In the genomic region with DNA sequence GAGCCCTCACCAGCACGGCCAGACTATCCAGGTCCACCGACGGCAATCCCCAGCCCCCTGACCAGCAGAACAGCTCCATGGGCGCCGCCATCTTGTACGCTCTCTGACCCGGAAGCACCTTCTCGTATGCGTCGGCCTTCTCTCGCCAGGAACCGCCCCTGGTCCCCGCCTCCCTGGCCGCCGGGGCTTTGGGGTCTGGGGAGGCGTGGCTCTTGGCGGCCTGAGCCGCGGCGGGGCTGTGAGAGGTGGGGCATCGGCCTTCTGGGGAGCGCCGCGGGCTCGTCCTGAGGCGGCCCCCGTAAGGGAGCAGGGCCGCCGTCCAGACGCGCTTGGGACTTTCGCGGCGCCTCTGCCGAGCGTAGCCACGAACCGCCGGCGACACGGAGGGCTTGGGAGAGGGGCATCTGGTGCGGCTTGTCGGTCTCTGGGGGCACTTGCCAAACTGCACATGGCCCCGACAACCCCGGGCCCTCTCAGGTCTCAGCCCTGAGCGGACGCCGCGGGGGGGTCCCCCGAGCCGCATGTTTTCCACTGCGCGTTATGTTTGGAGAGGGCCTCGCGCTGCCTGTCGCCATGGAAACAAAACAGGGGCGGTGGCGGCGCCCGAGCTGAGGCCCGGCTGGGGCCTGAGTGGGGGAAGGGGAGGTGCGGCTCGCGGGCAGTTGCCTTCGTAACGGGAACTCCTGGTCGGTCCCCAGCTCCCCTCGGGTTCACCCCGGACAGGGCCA, we compare ENCODE assay signal across 8 mouse cellular contexts. TPM values are rescaled to one million over a fixed set of nuclear protein-coding genes. Genes with fewer than 3 reads are reported as not detected.
DNase-seq lines count a peak whose midpoint lies in the region; ATAC-seq and TF ChIP-seq lines count a peak whose summit lies in the region.

No protein-coding gene starts in this region.

- H3K4me3 ChIP-seq in E14TG2a.4 (replicated peaks; ENCODE audit: low read length), result peak overlapping the region; percentile 95
- H3K4me3 ChIP-seq in forebrain, embryonic 11.5 days (ENCODE audit: low read depth, low read length), result peak overlapping the region; percentile 81
- peak overlapping the region; percentile 94 for H3K4me3 ChIP-seq in heart, embryonic 16.5 days (ENCODE audit: low read length)
- H3K4me3 ChIP-seq in liver, embryonic 15.5 days (replicated peaks), result peak overlapping the region; percentile 88
- peak overlapping the region; percentile 73 for H3K4me3 ChIP-seq in neural tube, embryonic 11.5 days (ENCODE audit: low read depth, low read length)
- peak overlapping the region; percentile 77 for H3K4me3 ChIP-seq in stomach, embryonic 16.5 days (replicated peaks; ENCODE audit: low read length)

- peaks cover 50% of the 10 kb centered on the region for H3K36me3 ChIP-seq in E14TG2a.4 (ENCODE audit: insufficient read depth, low read length)
- no peaks in the 10 kb centered on the region; the same call in 1 of the 2 replicates for H3K36me3 ChIP-seq in forebrain, embryonic 11.5 days (ENCODE audit: control insufficient read depth, insufficient read depth, low read length)
- peaks cover 10% of the 10 kb centered on the region for H3K36me3 ChIP-seq in heart, embryonic 16.5 days (ENCODE audit: control insufficient read depth, insufficient read depth)
- peaks cover 23% of the 10 kb centered on the region for H3K36me3 ChIP-seq in liver, embryonic 15.5 days (replicated peaks)
- peaks cover 3% of the 10 kb centered on the region for H3K36me3 ChIP-seq in neural tube, embryonic 11.5 days (ENCODE audit: control insufficient read depth, insufficient read depth, low read length)
- H3K36me3 ChIP-seq in stomach, embryonic 16.5 days (ENCODE audit: control insufficient read depth, insufficient read depth, low read length), result no peaks in the 10 kb centered on the region; the same call in 1 of the 2 replicates

- no peaks in the 10 kb centered on the region for H3K9me3 ChIP-seq in E14TG2a.4 (ENCODE audit: low read length)
- H3K9me3 ChIP-seq in forebrain, embryonic 11.5 days (ENCODE audit: control insufficient read depth, low read length), result no peaks in the 10 kb centered on the region
- no peaks in the 10 kb centered on the region for H3K9me3 ChIP-seq in heart, embryonic 16.5 days (replicated peaks; ENCODE audit: control insufficient read depth, low read length)
- no peaks in the 10 kb centered on the region for H3K9me3 ChIP-seq in liver, embryonic 15.5 days (replicated peaks)
- H3K9me3 ChIP-seq in neural tube, embryonic 11.5 days (ENCODE audit: control insufficient read depth, low read length), result no peaks in the 10 kb centered on the region
- H3K9me3 ChIP-seq in stomach, embryonic 16.5 days (replicated peaks; ENCODE audit: control insufficient read depth, low read length), result no peaks in the 10 kb centered on the region

- TF ChIP-seq CTCF in E14TG2a.4 (conservative IDR thresholded peaks at IDR 0.05; ENCODE audit: low read length), result no peak

- peak; percentile 87 for DNase-seq in c-Kit-positive CD71-positive TER-119-negative erythroid progenitor cells, embryonic 14.5 days (ENCODE audit: low read depth)
- DNase-seq in forebrain, embryonic 11.5 days (ENCODE audit: low spot score), result peak; percentile 97
- peak; percentile 94 to 97 for DNase-seq in kidney, postnatal 36 days
- DNase-seq in neural tube, embryonic 11.5 days (ENCODE audit: low spot score), result peak; percentile 97

- H3K27ac ChIP-seq in forebrain, embryonic 11.5 days (ENCODE audit: low read depth, low read length), result peak overlapping the region; percentile 99
- peak overlapping the region; percentile 96 for H3K27ac ChIP-seq in heart, embryonic 16.5 days (ENCODE audit: low read length)
- peak overlapping the region; percentile 71 for H3K27ac ChIP-seq in liver, embryonic 15.5 days (replicated peaks)
- peak overlapping the region; percentile 90 for H3K27ac ChIP-seq in neural tube, embryonic 11.5 days (ENCODE audit: low read depth, low read length)
- peak overlapping the region; percentile 95 for H3K27ac ChIP-seq in stomach, embryonic 16.5 days (ENCODE audit: low read length)

- peak overlapping the region; percentile 80 for H3K9ac ChIP-seq in forebrain, embryonic 11.5 days (ENCODE audit: low read length)
- peak overlapping the region; percentile 87 for H3K9ac ChIP-seq in heart, embryonic 16.5 days (ENCODE audit: low read length)
- peak overlapping the region; percentile 73 for H3K9ac ChIP-seq in liver, embryonic 15.5 days
- H3K9ac ChIP-seq in neural tube, embryonic 11.5 days (ENCODE audit: low read length), result peak overlapping the region; percentile 66
- peak overlapping the region; percentile 85 for H3K9ac ChIP-seq in stomach, embryonic 16.5 days (ENCODE audit: low read length)

- ATAC-seq in forebrain, embryonic 11.5 days (replicated peaks; ENCODE audit: low FRiP score), result peak; percentile 87
- ATAC-seq in heart, embryonic 16.5 days (replicated peaks; ENCODE audit: extremely low read depth, insufficient read depth, low FRiP score), result peak; percentile 93
- ATAC-seq in liver, embryonic 15.5 days (ENCODE audit: insufficient read depth), result peak; percentile 87
- peak; percentile 88 for ATAC-seq in neural tube, embryonic 11.5 days (ENCODE audit: insufficient read depth, low FRiP score, low TSS enrichment)
- ATAC-seq in stomach, embryonic 16.5 days (ENCODE audit: insufficient read depth, low FRiP score), result peak; percentile 93

- peaks cover 6% of the 10 kb centered on the region; the same call in 1 of the 2 replicates for H3K27me3 ChIP-seq in E14TG2a.4 (ENCODE audit: insufficient read depth, low read length)
- no peaks in the 10 kb centered on the region for H3K27me3 ChIP-seq in forebrain, embryonic 11.5 days (ENCODE audit: control insufficient read depth, insufficient read depth, low read length)
- H3K27me3 ChIP-seq in heart, embryonic 16.5 days (ENCODE audit: control insufficient read depth, insufficient read depth, low read length), result no peaks in the 10 kb centered on the region
- H3K27me3 ChIP-seq in liver, embryonic 15.5 days, result peaks cover 26% of the 10 kb centered on the region
- H3K27me3 ChIP-seq in neural tube, embryonic 11.5 days (ENCODE audit: control insufficient read depth, insufficient read depth, low read length), result no peaks in the 10 kb centered on the region
- H3K27me3 ChIP-seq in stomach, embryonic 16.5 days (ENCODE audit: control insufficient read depth, insufficient read depth, low read length), result no peaks in the 10 kb centered on the region

- H3K4me1 ChIP-seq in E14TG2a.4 (replicated peaks; ENCODE audit: low read depth, low read length), result peaks cover 66% of the 10 kb centered on the region
- peaks cover 23% of the 10 kb centered on the region for H3K4me1 ChIP-seq in forebrain, embryonic 11.5 days (replicated peaks; ENCODE audit: control insufficient read depth, insufficient read depth, low read length)
- peaks cover 19% of the 10 kb centered on the region for H3K4me1 ChIP-seq in heart, embryonic 16.5 days (ENCODE audit: control insufficient read depth, insufficient read depth, low read length)
- H3K4me1 ChIP-seq in liver, embryonic 15.5 days (replicated peaks), result peaks cover 37% of the 10 kb centered on the region
- peaks cover 18% of the 10 kb centered on the region for H3K4me1 ChIP-seq in neural tube, embryonic 11.5 days (ENCODE audit: control insufficient read depth, insufficient read depth, low read length)
- peaks cover 19% of the 10 kb centered on the region for H3K4me1 ChIP-seq in stomach, embryonic 16.5 days (ENCODE audit: control insufficient read depth, insufficient read depth, low read length)

- H3K4me2 ChIP-seq in forebrain, embryonic 11.5 days (ENCODE audit: low read depth, low read length, severe bottlenecking), result peak overlapping the region; percentile 87
- H3K4me2 ChIP-seq in heart, embryonic 16.5 days (ENCODE audit: low read depth, low read length), result peak overlapping the region; percentile 90
- peak overlapping the region; percentile 98 for H3K4me2 ChIP-seq in liver, embryonic 15.5 days
- H3K4me2 ChIP-seq in neural tube, embryonic 11.5 days (ENCODE audit: low read depth), result peak overlapping the region; percentile 55
- H3K4me2 ChIP-seq in stomach, embryonic 16.5 days (ENCODE audit: low read depth, low read length), result peak overlapping the region; percentile 86

- WGBS in forebrain, embryonic 11.5 days, result under 1% methylated on average over 69 of the region's 69 CpGs
- under 1% methylated on average over 68 of the region's 69 CpGs for WGBS in heart, embryonic 16.5 days
- under 1% methylated on average over 69 of the region's 69 CpGs for WGBS in liver, embryonic 15.5 days (ENCODE audit: insufficient replicate concordance)
- WGBS in neural tube, embryonic 11.5 days, result under 1% methylated on average over 69 of the region's 69 CpGs
- under 1% methylated on average over 69 of the region's 69 CpGs for WGBS in stomach, embryonic 16.5 days

RNA-seq across cellular contexts. Expression of a gene that starts 1.0 kb away (rescaled TPM):
- polyA plus RNA-seq in forebrain, embryonic 11.5 days (2014; fragmentation: Nextera tagmentation; extraction: Ambion mirVana), result 63.3 and 69.9 TPM in 2 replicates
- polyA plus RNA-seq in heart, embryonic 16.5 days (2015; fragmentation: Nextera tagmentation; extraction: Ambion mirVana), result 24.0 TPM in 2 replicates
- polyA plus RNA-seq in liver, embryonic 15.5 days (2015; fragmentation: Nextera tagmentation; extraction: Ambion mirVana), result 1.5 and 2.1 TPM in 2 replicates
- polyA plus RNA-seq in neural tube, embryonic 11.5 days (2014; fragmentation: Nextera tagmentation; extraction: Ambion mirVana), result 26.3 and 26.6 TPM in 2 replicates
- polyA plus RNA-seq in stomach, embryonic 16.5 days (2015; fragmentation: Nextera tagmentation; extraction: Ambion mirVana), result 38.8 and 45.2 TPM in 2 replicates

RNA-seq across cellular contexts. Expression of a gene that starts 11.2 kb away (rescaled TPM):
- 32.4 and 37.7 TPM in 2 replicates for polyA plus RNA-seq in forebrain, embryonic 11.5 days (2014; fragmentation: Nextera tagmentation; extraction: Ambion mirVana)
- polyA plus RNA-seq in heart, embryonic 16.5 days (2015; fragmentation: Nextera tagmentation; extraction: Ambion mirVana), result 33.2 and 33.3 TPM in 2 replicates
- 26.1 and 26.2 TPM in 2 replicates for polyA plus RNA-seq in liver, embryonic 15.5 days (2015; fragmentation: Nextera tagmentation; extraction: Ambion mirVana)
- 44.4 and 46.5 TPM in 2 replicates for polyA plus RNA-seq in neural tube, embryonic 11.5 days (2014; fragmentation: Nextera tagmentation; extraction: Ambion mirVana)
- 55.4 and 63.9 TPM in 2 replicates for polyA plus RNA-seq in stomach, embryonic 16.5 days (2015; fragmentation: Nextera tagmentation; extraction: Ambion mirVana)

RNA-seq across cellular contexts. Expression of a gene that starts 12.9 kb away (rescaled TPM):
- 194 and 213 TPM in 2 replicates for polyA plus RNA-seq in forebrain, embryonic 11.5 days (2014; fragmentation: Nextera tagmentation; extraction: Ambion mirVana)
- polyA plus RNA-seq in heart, embryonic 16.5 days (2015; fragmentation: Nextera tagmentation; extraction: Ambion mirVana), result 120 and 127 TPM in 2 replicates
- polyA plus RNA-seq in liver, embryonic 15.5 days (2015; fragmentation: Nextera tagmentation; extraction: Ambion mirVana), result 103 and 104 TPM in 2 replicates
- polyA plus RNA-seq in neural tube, embryonic 11.5 days (2014; fragmentation: Nextera tagmentation; extraction: Ambion mirVana), result 181 and 202 TPM in 2 replicates
- polyA plus RNA-seq in stomach, embryonic 16.5 days (2015; fragmentation: Nextera tagmentation; extraction: Ambion mirVana), result 172 and 177 TPM in 2 replicates

RNA-seq across cellular contexts. Expression of a gene that starts 14.9 kb away (rescaled TPM):
- polyA plus RNA-seq in forebrain, embryonic 11.5 days (2014; fragmentation: Nextera tagmentation; extraction: Ambion mirVana), result 2.0 and 3.4 TPM in 2 replicates
- polyA plus RNA-seq in heart, embryonic 16.5 days (2015; fragmentation: Nextera tagmentation; extraction: Ambion mirVana), result 3.3 and 11.3 TPM in 2 replicates
- 0.50 TPM in 1 of 2 replicates, not detected in the other for polyA plus RNA-seq in liver, embryonic 15.5 days (2015; fragmentation: Nextera tagmentation; extraction: Ambion mirVana)
- 1.6 and 1.8 TPM in 2 replicates for polyA plus RNA-seq in neural tube, embryonic 11.5 days (2014; fragmentation: Nextera tagmentation; extraction: Ambion mirVana)
- polyA plus RNA-seq in stomach, embryonic 16.5 days (2015; fragmentation: Nextera tagmentation; extraction: Ambion mirVana), result 112 and 164 TPM in 2 replicates

RNA-seq across cellular contexts. Expression of a gene that starts 31.0 kb away (rescaled TPM):
- polyA plus RNA-seq in forebrain, embryonic 11.5 days (2014; fragmentation: Nextera tagmentation; extraction: Ambion mirVana), result 26.3 and 27.8 TPM in 2 replicates
- polyA plus RNA-seq in heart, embryonic 16.5 days (2015; fragmentation: Nextera tagmentation; extraction: Ambion mirVana), result 17.7 TPM in 2 replicates
- 2.4 and 2.9 TPM in 2 replicates for polyA plus RNA-seq in liver, embryonic 15.5 days (2015; fragmentation: Nextera tagmentation; extraction: Ambion mirVana)
- 32.5 and 36.9 TPM in 2 replicates for polyA plus RNA-seq in neural tube, embryonic 11.5 days (2014; fragmentation: Nextera tagmentation; extraction: Ambion mirVana)
- polyA plus RNA-seq in stomach, embryonic 16.5 days (2015; fragmentation: Nextera tagmentation; extraction: Ambion mirVana), result 22.0 and 23.9 TPM in 2 replicates

Comparison
In these comparisons a context has a peak if more than half of its experiments do, and no peak if none do; other contexts are left out.
1. Peak in every context shown above with its lines: DNase-seq, ATAC-seq, H3K4me3 ChIP-seq and H3K27ac ChIP-seq.